25 mouse cellular contexts compared by ENCODE assay signal in the genomic region with DNA sequence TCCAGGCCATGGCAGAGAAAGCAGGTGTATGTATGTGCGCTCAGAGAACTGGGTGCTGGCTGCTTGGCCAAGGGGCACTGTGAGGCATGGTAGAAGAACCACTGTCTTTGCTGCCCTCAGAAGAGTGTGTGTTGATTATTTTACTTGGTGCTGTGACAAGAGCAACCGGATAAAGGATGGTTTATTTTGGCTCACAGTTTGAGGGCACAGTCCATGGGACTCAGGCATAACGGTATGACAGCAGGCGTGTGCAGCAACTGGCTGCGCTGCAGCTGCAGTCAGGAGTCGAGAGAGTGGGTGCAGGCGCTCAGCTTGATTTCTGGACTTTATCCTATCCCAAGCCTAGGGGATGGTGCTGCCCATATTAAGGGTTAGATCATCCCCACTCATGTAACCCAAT. TPM values are rescaled to one million over a fixed set of nuclear protein-coding genes. Genes with fewer than 3 reads are reported as not detected.
DNase-seq lines count a peak whose midpoint lies in the region; ATAC-seq and TF ChIP-seq lines count a peak whose summit lies in the region.
"Had no signal": no experiment of that assay in that cellular context is flagged by ENCODE, and none has a peak within 500 bp of the region (broad histone marks: within the 10 kb centered on the region; RNA-seq: fewer than 3 reads in every experiment).

No protein-coding gene starts in this region.

- H3K9ac ChIP-seq in kidney, embryonic 15.5 days, result no peak overlapping the region
- H3K9ac ChIP-seq in ES-Bruce4 (ENCODE audit: low read depth, poor library complexity, severe bottlenecking), result no peak overlapping the region
- no peak overlapping the region for H3K9ac ChIP-seq in stomach, postnatal 0 days (ENCODE audit: low read length)
- no peak overlapping the region for H3K9ac ChIP-seq in hindbrain, embryonic 11.5 days (ENCODE audit: low read depth, low read length)
- H3K9ac ChIP-seq in hindbrain, embryonic 14.5 days, result no peak overlapping the region
- H3K9ac ChIP-seq: embryonic facial prominence, embryonic 12.5 days; forebrain, embryonic 13.5 days; forebrain, embryonic 15.5 days; forebrain, postnatal 0 days had no signal

- H3K4me2 ChIP-seq in kidney, embryonic 15.5 days, result no peak overlapping the region
- H3K4me2 ChIP-seq in stomach, postnatal 0 days (replicated peaks; ENCODE audit: low read depth), result no peak overlapping the region
- no peak overlapping the region for H3K4me2 ChIP-seq in hindbrain, embryonic 11.5 days (replicated peaks; ENCODE audit: low read depth, low read length)
- H3K4me2 ChIP-seq in hindbrain, embryonic 14.5 days (replicated peaks), result no peak overlapping the region
- H3K4me2 ChIP-seq: embryonic facial prominence, embryonic 12.5 days; forebrain, embryonic 13.5 days; forebrain, embryonic 15.5 days had no signal

- no peaks in the 10 kb centered on the region for H3K36me3 ChIP-seq in kidney, embryonic 15.5 days
- H3K36me3 ChIP-seq in ES-Bruce4 (ENCODE audit: control insufficient read depth, insufficient read depth, low read length, poor library complexity, severe bottlenecking), result no peaks in the 10 kb centered on the region
- H3K36me3 ChIP-seq in stomach, postnatal 0 days (ENCODE audit: control insufficient read depth, insufficient read depth, low read length), result no peaks in the 10 kb centered on the region
- no peaks in the 10 kb centered on the region for H3K36me3 ChIP-seq in hindbrain, embryonic 11.5 days (ENCODE audit: control insufficient read depth, insufficient read depth, low read length)
- no peaks in the 10 kb centered on the region for H3K36me3 ChIP-seq in hindbrain, embryonic 14.5 days (replicated peaks; ENCODE audit: control insufficient read depth, insufficient read depth)
- H3K36me3 ChIP-seq: embryonic facial prominence, embryonic 10.5 days; embryonic facial prominence, embryonic 12.5 days; forebrain, embryonic 15.5 days had no signal

- no peaks in the 10 kb centered on the region for H3K4me1 ChIP-seq in kidney, embryonic 15.5 days
- H3K4me1 ChIP-seq in ES-Bruce4 (ENCODE audit: control insufficient read depth, insufficient read depth, low read length), result no peaks in the 10 kb centered on the region
- H3K4me1 ChIP-seq in stomach, postnatal 0 days (replicated peaks; ENCODE audit: control insufficient read depth, insufficient read depth), result no peaks in the 10 kb centered on the region
- H3K4me1 ChIP-seq in hindbrain, embryonic 11.5 days (replicated peaks; ENCODE audit: control insufficient read depth, insufficient read depth, low read length), result no peaks in the 10 kb centered on the region
- H3K4me1 ChIP-seq in hindbrain, embryonic 14.5 days (replicated peaks; ENCODE audit: control insufficient read depth, insufficient read depth, low read length), result 0 out of 2 replicates have a peak, but pooled peaks cover 2% of the 10 kb centered on the region
- H3K4me1 ChIP-seq: embryonic facial prominence, embryonic 12.5 days had no signal

- TF ChIP-seq POLR2A in ES-Bruce4 (IDR thresholded peaks at IDR 0.05; ENCODE audit: insufficient read depth, low read length), result no peak

- no peak for TF ChIP-seq CTCF in ES-Bruce4 (IDR thresholded peaks at IDR 0.05; ENCODE audit: low read depth, low read length)
- TF ChIP-seq CTCF in stomach, postnatal 0 days (IDR thresholded peaks at IDR 0.05; ENCODE audit: low read depth), result no peak

- peak; percentile 17 for DNase-seq in kidney, adult 9 months
- DNase-seq in urinary bladder, postnatal 14 days (ENCODE audit: low spot score), result peak; percentile 23
- DNase-seq in urinary bladder, adult 18-20 months (ENCODE audit: low spot score in 2 of 2), result no peak
- no peak for DNase-seq in stomach, postnatal 0 days (ENCODE audit: low spot score)
- no peak for DNase-seq in hindbrain, embryonic 11.5 days (ENCODE audit: low spot score)
- no peak for DNase-seq in hindbrain, embryonic 14.5 days (ENCODE audit: low spot score)
- DNase-seq: adrenal gland, adult 8-10 months; adrenal gland, postnatal 14 days; adrenal gland, postnatal 36 days; B cell, adult 2 months; cerebellum, adult 11-12 months; cerebellum, adult 2 months; cerebellum, adult 9-10 months; cerebellum, postnatal 10 days; cerebellum, postnatal 25 days; forebrain, postnatal 0 days had no signal

- H3K9me3 ChIP-seq in kidney, embryonic 15.5 days (replicated peaks), result no peaks in the 10 kb centered on the region
- H3K9me3 ChIP-seq in ES-Bruce4 (replicated peaks; ENCODE audit: control insufficient read depth, insufficient read depth, low read length, poor library complexity, severe bottlenecking), result no peaks in the 10 kb centered on the region
- H3K9me3 ChIP-seq in stomach, postnatal 0 days (ENCODE audit: control insufficient read depth, low read length), result no peaks in the 10 kb centered on the region
- no peaks in the 10 kb centered on the region for H3K9me3 ChIP-seq in hindbrain, embryonic 11.5 days (ENCODE audit: control insufficient read depth, low read length)
- no peaks in the 10 kb centered on the region for H3K9me3 ChIP-seq in hindbrain, embryonic 14.5 days (ENCODE audit: control insufficient read depth, low read length)
- H3K9me3 ChIP-seq: embryonic facial prominence, embryonic 10.5 days; embryonic facial prominence, embryonic 12.5 days; forebrain, embryonic 13.5 days; forebrain, embryonic 15.5 days had no signal

- ATAC-seq in kidney, embryonic 15.5 days (replicated peaks; ENCODE audit: low FRiP score), result no peak
- ATAC-seq in stomach, postnatal 0 days (ENCODE audit: low FRiP score, low TSS enrichment), result peak; percentile 28; the same call in 1 of the 2 replicates
- ATAC-seq in hindbrain, embryonic 11.5 days (ENCODE audit: low FRiP score), result no peak
- ATAC-seq in hindbrain, embryonic 14.5 days (ENCODE audit: low FRiP score), result no peak
- ATAC-seq: activated CD4-positive, CD25-positive, alpha-beta regulatory T cell, adult 4 months; CD4-positive, CD25-positive, alpha-beta regulatory T cell, adult 4 months; forebrain, embryonic 13.5 days; forebrain, embryonic 15.5 days; forebrain, postnatal 0 days had no signal

- H3K27me3 ChIP-seq in kidney, embryonic 15.5 days, result peaks cover 13% of the 10 kb centered on the region
- H3K27me3 ChIP-seq in ES-Bruce4 (ENCODE audit: control insufficient read depth, insufficient read depth, low read length, poor library complexity, severe bottlenecking), result no peaks in the 10 kb centered on the region
- H3K27me3 ChIP-seq in stomach, postnatal 0 days (ENCODE audit: control insufficient read depth, insufficient read depth, low read length), result no peaks in the 10 kb centered on the region
- no peaks in the 10 kb centered on the region for H3K27me3 ChIP-seq in hindbrain, embryonic 11.5 days (ENCODE audit: control insufficient read depth, insufficient read depth, low read length)
- H3K27me3 ChIP-seq in hindbrain, embryonic 14.5 days (ENCODE audit: control insufficient read depth, insufficient read depth, low read length), result 0 out of 2 replicates have a peak, but pooled peaks cover 5% of the 10 kb centered on the region
- H3K27me3 ChIP-seq: CH12.LX had no signal

- H3K27ac ChIP-seq in kidney, embryonic 15.5 days, result no peak overlapping the region
- 0 out of 2 replicates have a peak overlapping the region, but pooled peaks have one; percentile 21 for H3K27ac ChIP-seq in ES-Bruce4 (ENCODE audit: insufficient read depth, low read length)
- H3K27ac ChIP-seq in stomach, postnatal 0 days (replicated peaks), result no peak overlapping the region
- H3K27ac ChIP-seq in hindbrain, embryonic 11.5 days (ENCODE audit: low read depth, low read length), result no peak overlapping the region
- H3K27ac ChIP-seq in hindbrain, embryonic 14.5 days, result no peak overlapping the region
- H3K27ac ChIP-seq: embryonic facial prominence, embryonic 10.5 days; embryonic facial prominence, embryonic 12.5 days; forebrain, embryonic 13.5 days; forebrain, embryonic 15.5 days had no signal

- no peak overlapping the region for H3K4me3 ChIP-seq in kidney, embryonic 15.5 days (replicated peaks)
- H3K4me3 ChIP-seq in ES-Bruce4 (ENCODE audit: low read depth, low read length), result no peak overlapping the region
- no peak overlapping the region for H3K4me3 ChIP-seq in stomach, postnatal 0 days (ENCODE audit: low read depth, low read length)
- no peak overlapping the region for H3K4me3 ChIP-seq in hindbrain, embryonic 11.5 days (ENCODE audit: low read depth, low read length)
- no peak overlapping the region for H3K4me3 ChIP-seq in hindbrain, embryonic 14.5 days (replicated peaks; ENCODE audit: low read length)
- H3K4me3 ChIP-seq: embryonic facial prominence, embryonic 10.5 days; embryonic facial prominence, embryonic 12.5 days; forebrain, embryonic 13.5 days; forebrain, embryonic 15.5 days had no signal

- TF ChIP-seq EP300 in ES-Bruce4 (IDR thresholded peaks at IDR 0.05; ENCODE audit: insufficient read depth, low read depth, low read length), result no peak
- TF ChIP-seq EP300 in stomach, postnatal 0 days (optimal IDR thresholded peaks at IDR 0.05), result no peak

- 92% methylated on average over 7 of the region's 7 CpGs for WGBS in kidney, embryonic 15.5 days
- 87% methylated on average over 7 of the region's 7 CpGs for WGBS in stomach, postnatal 0 days
- 93% methylated on average over 7 of the region's 7 CpGs for WGBS in hindbrain, embryonic 11.5 days
- WGBS in hindbrain, embryonic 14.5 days, result 93% methylated on average over 7 of the region's 7 CpGs

RNA-seq across cellular contexts. Expression of a gene that starts 7.9 kb away (rescaled TPM):
- 614 and 635 TPM in 2 replicates for polyA plus RNA-seq in kidney, embryonic 15.5 days (2015; fragmentation: Nextera tagmentation; extraction: Ambion mirVana)
- 372 and 381 TPM in 2 replicates for polyA plus RNA-seq in ES-Bruce4 (2011; ENCODE audit: insufficient read depth, insufficient read length, low read depth, missing spikeins)
- 353 and 375 TPM in 2 replicates for polyA plus RNA-seq in stomach, postnatal 0 days (2015; fragmentation: Nextera tagmentation; extraction: Ambion mirVana)
- polyA plus RNA-seq in hindbrain, embryonic 11.5 days (2014; fragmentation: Nextera tagmentation; extraction: Ambion mirVana), result 545 and 570 TPM in 2 replicates
- 268 and 305 TPM in 2 replicates for polyA plus RNA-seq in hindbrain, embryonic 14.5 days (2014; fragmentation: Nextera tagmentation; extraction: Ambion mirVana)

Comparison
In these comparisons a context has a peak if more than half of its experiments do, and no peak if none do; other contexts are left out.
1. DNase-seq: peak in kidney, adult 9 months (single experiment) and urinary bladder, postnatal 14 days (single experiment); none in urinary bladder, adult 18-20 months (0 of 2), stomach, postnatal 0 days (single experiment), hindbrain, embryonic 11.5 days (single experiment) and hindbrain, embryonic 14.5 days (single experiment).